Mouse (Mus musculus): Measurements from ENCODE around the gene Cdkal1. TPM values are rescaled to one million over a fixed set of nuclear protein-coding genes. Genes with fewer than 3 reads are reported as not detected.
A peak's percentile ranks its signal among the peaks of the same experiment; 100 is the strongest.

Gene Cdkal1
- total RNA-seq, 2 experiments from 2014 or later, result 27.4 to 29.2 TPM

- intact Hi-C loops (cut with DNase I), result no loop called here
- peak in 1 of 2 experiments; percentile 49 for DNase-seq
These were observed 305.7 kb downstream of the Cdkal1 start for GRCm38 (mm10) chr13:29549761-29550160.

- intact Hi-C loops (cut with DNase I), result no loop called here
- no peak for DNase-seq
These were observed 317.6 kb downstream of the Cdkal1 start for GRCm38 (mm10) chr13:29537906-29538305.

GRCm38 (mm10) chr13:29533586-29533985 is 321.9 kb downstream of the Cdkal1 start:
- DNase-seq, result no peak
- intact Hi-C loops (cut with DNase I), result no loop called here

GRCm38 (mm10) chr13:29528344-29528743 is 327.1 kb downstream of the Cdkal1 start:
- no peak for DNase-seq
- intact Hi-C loops (cut with DNase I), result no loop called here

GRCm38 (mm10) chr13:29521321-29521720 is 334.2 kb downstream of the Cdkal1 start:
- no peak for DNase-seq
- intact Hi-C loops (cut with DNase I), result no loop called here

- no peak for DNase-seq
- intact Hi-C loops (cut with DNase I), result no loop called here
These were observed 341.4 kb downstream of the Cdkal1 start for GRCm38 (mm10) chr13:29514071-29514470.

GRCm38 (mm10) chr13:29504861-29505568 is 350.5 kb downstream of the Cdkal1 start:
- intact Hi-C loops (cut with DNase I), result no loop called here

GRCm38 (mm10) chr13:29503147-29504044 is 352.1 kb downstream of the Cdkal1 start:
- DNase-seq, result peak in 1 of 2 experiments; percentile 16
- intact Hi-C loops (cut with DNase I), result no loop called here

More at GRCm38 (mm10) chr13:29504861-29505568, 350.5 kb downstream of the Cdkal1 start:
- DNase-seq, result no peak

- DNase-seq, result no peak
- intact Hi-C loops (cut with DNase I), result no loop called here
These were observed 352.9 kb downstream of the Cdkal1 start for GRCm38 (mm10) chr13:29502481-29503146.

GRCm38 (mm10) chr13:29501173-29501572 is 354.3 kb downstream of the Cdkal1 start:
- DNase-seq, result no peak
- intact Hi-C loops (cut with DNase I), result no loop called here

- intact Hi-C loops (cut with DNase I), result no loop called here
- DNase-seq, result no peak
These were observed 355.7 kb downstream of the Cdkal1 start for GRCm38 (mm10) chr13:29499750-29500149.

- DNase-seq, result no peak
- intact Hi-C loops (cut with DNase I), result no loop called here
These were observed 358.2 kb downstream of the Cdkal1 start for GRCm38 (mm10) chr13:29497286-29497685.

- intact Hi-C loops (cut with DNase I), result no loop called here
These were observed 365.1 kb downstream of the Cdkal1 start for GRCm38 (mm10) chr13:29490341-29490740.

GRCm38 (mm10) chr13:29489476-29489875 is 366.0 kb downstream of the Cdkal1 start:
- intact Hi-C loops (cut with DNase I), result no loop called here
- no peak for DNase-seq

More at GRCm38 (mm10) chr13:29490341-29490740, 365.1 kb downstream of the Cdkal1 start:
- no peak for DNase-seq

GRCm38 (mm10) chr13:29486709-29487108 is 368.8 kb downstream of the Cdkal1 start:
- intact Hi-C loops (cut with DNase I), result no loop called here
- no peak for DNase-seq

GRCm38 (mm10) chr13:29483950-29484349 is 371.5 kb downstream of the Cdkal1 start:
- no peak for DNase-seq
- intact Hi-C loops (cut with DNase I), result no loop called here

- no peak for DNase-seq
- intact Hi-C loops (cut with DNase I), result no loop called here
These were observed 373.2 kb downstream of the Cdkal1 start for GRCm38 (mm10) chr13:29482147-29482863.

GRCm38 (mm10) chr13:29476421-29476820 is 379.1 kb downstream of the Cdkal1 start:
- DNase-seq, result no peak
- intact Hi-C loops (cut with DNase I), result no loop called here

- intact Hi-C loops (cut with DNase I), result no loop called here
- no peak for DNase-seq
These were observed 381.2 kb downstream of the Cdkal1 start for GRCm38 (mm10) chr13:29474301-29474700.

GRCm38 (mm10) chr13:29473779-29474178 is 381.7 kb downstream of the Cdkal1 start:
- intact Hi-C loops (cut with DNase I), result no loop called here
- DNase-seq, result no peak
